In the genomic region with DNA sequence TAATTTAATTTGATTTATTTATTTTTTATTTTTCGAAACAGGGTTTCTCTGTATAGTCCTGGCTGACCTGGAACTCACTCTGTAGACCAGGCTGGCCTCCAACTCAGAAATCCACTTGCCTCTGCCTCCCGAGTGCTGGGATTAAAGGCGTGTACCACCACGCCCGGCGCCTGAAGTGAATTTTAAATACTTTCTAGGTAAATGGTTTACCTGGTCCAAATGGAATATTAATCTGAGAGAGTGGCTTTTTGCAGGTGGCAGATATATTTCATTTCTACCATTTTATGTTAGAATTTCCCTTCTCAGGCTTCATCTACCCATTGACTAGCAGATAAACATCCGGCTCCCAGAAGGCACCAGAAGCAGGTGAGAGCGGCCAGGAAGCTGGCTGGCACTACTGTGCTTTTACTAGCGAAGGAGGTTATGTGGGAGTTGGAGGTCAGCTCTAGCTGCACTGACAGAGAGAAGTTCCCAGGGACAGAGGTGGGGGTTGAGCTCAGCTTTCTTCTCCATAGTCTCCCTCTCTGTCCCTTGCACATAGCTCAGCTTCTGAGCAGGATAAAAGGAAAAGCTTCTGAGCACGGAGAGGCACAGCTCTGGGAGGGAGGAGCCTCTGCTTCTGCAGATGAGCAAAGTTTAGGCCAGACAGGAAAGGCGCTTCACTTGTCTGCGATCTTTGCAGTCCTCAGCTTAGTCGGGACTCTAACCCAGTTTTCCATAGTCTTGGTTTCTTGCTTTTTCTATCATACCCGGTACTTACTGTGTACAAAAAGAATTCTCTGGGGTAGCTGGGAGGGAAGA, we compare ENCODE assay signal across 10 mouse cellular contexts. TPM values are rescaled to one million over a fixed set of nuclear protein-coding genes. Genes with fewer than 3 reads are reported as not detected.
DNase-seq lines count a peak whose midpoint lies in the region; ATAC-seq and TF ChIP-seq lines count a peak whose summit lies in the region.
"Had no signal": no experiment of that assay in that cellular context is flagged by ENCODE, and none has a peak within 500 bp of the region (broad histone marks: within the 10 kb centered on the region; RNA-seq: fewer than 3 reads in every experiment).

No protein-coding gene starts in this region.

- no peak for TF ChIP-seq CTCF in stomach, postnatal 0 days (IDR thresholded peaks at IDR 0.05; ENCODE audit: low read depth)

- H3K4me2 ChIP-seq in heart, embryonic 16.5 days (ENCODE audit: low read depth, low read length) = peak overlapping the region; percentile 83; the same call in 1 of the 2 replicates
- H3K4me2 ChIP-seq in midbrain, embryonic 16.5 days (ENCODE audit: low read length) = no peak overlapping the region
- no peak overlapping the region; the same call in 1 of the 2 replicates for H3K4me2 ChIP-seq in midbrain, embryonic 15.5 days
- H3K4me2 ChIP-seq in kidney, embryonic 16.5 days (replicated peaks; ENCODE audit: low read depth, low read length) = peak overlapping the region; percentile 22
- peak overlapping the region; percentile 65; the same call in 1 of the 2 replicates for H3K4me2 ChIP-seq in stomach, postnatal 0 days (replicated peaks; ENCODE audit: low read depth)

- peaks cover 19% of the 10 kb centered on the region for H3K36me3 ChIP-seq in heart, embryonic 16.5 days (ENCODE audit: control insufficient read depth, insufficient read depth)
- peaks cover 22% of the 10 kb centered on the region for H3K36me3 ChIP-seq in midbrain, embryonic 16.5 days (ENCODE audit: control insufficient read depth, insufficient read depth, low read length)
- H3K36me3 ChIP-seq in midbrain, embryonic 15.5 days (replicated peaks) = peaks cover 25% of the 10 kb centered on the region; the same call in 1 of the 2 replicates
- peaks cover 38% of the 10 kb centered on the region for H3K36me3 ChIP-seq in kidney, embryonic 16.5 days (ENCODE audit: insufficient read depth, low read length)
- peaks cover 16% of the 10 kb centered on the region for H3K36me3 ChIP-seq in stomach, postnatal 0 days (ENCODE audit: control insufficient read depth, insufficient read depth, low read length)

- peaks cover 54% of the 10 kb centered on the region for H3K4me1 ChIP-seq in heart, embryonic 16.5 days (ENCODE audit: control insufficient read depth, insufficient read depth, low read length)
- H3K4me1 ChIP-seq in midbrain, embryonic 16.5 days (ENCODE audit: control insufficient read depth, insufficient read depth, low read length) = peaks cover 32% of the 10 kb centered on the region
- peaks cover 39% of the 10 kb centered on the region for H3K4me1 ChIP-seq in midbrain, embryonic 15.5 days
- H3K4me1 ChIP-seq in kidney, embryonic 16.5 days (ENCODE audit: insufficient read depth, low read length) = peaks cover 35% of the 10 kb centered on the region
- peaks cover 4% of the 10 kb centered on the region; the same call in 1 of the 2 replicates for H3K4me1 ChIP-seq in stomach, postnatal 0 days (replicated peaks; ENCODE audit: control insufficient read depth, insufficient read depth)

- no peak for TF ChIP-seq EP300 in stomach, postnatal 0 days (optimal IDR thresholded peaks at IDR 0.05)

- H3K27me3 ChIP-seq in heart, embryonic 16.5 days (ENCODE audit: control insufficient read depth, insufficient read depth, low read length) = no peaks in the 10 kb centered on the region
- no peaks in the 10 kb centered on the region for H3K27me3 ChIP-seq in midbrain, embryonic 16.5 days (ENCODE audit: control insufficient read depth, insufficient read depth, low read depth, low read length)
- H3K27me3 ChIP-seq in midbrain, embryonic 15.5 days (replicated peaks) = no peaks in the 10 kb centered on the region
- H3K27me3 ChIP-seq in kidney, embryonic 16.5 days (ENCODE audit: insufficient read depth, low read length) = no peaks in the 10 kb centered on the region
- H3K27me3 ChIP-seq in stomach, postnatal 0 days (ENCODE audit: control insufficient read depth, insufficient read depth, low read length) = no peaks in the 10 kb centered on the region
- H3K27me3 ChIP-seq: limb, embryonic 15.5 days had no signal

- peak overlapping the region; percentile 41 for H3K9ac ChIP-seq in heart, embryonic 16.5 days (ENCODE audit: low read length)
- H3K9ac ChIP-seq in midbrain, embryonic 16.5 days (ENCODE audit: low read depth, low read length) = 0 out of 2 replicates have a peak overlapping the region, but pooled peaks have one; percentile 30
- H3K9ac ChIP-seq in midbrain, embryonic 15.5 days = no peak overlapping the region
- peak overlapping the region; percentile 28 for H3K9ac ChIP-seq in kidney, embryonic 16.5 days (replicated peaks; ENCODE audit: low read length)
- H3K9ac ChIP-seq in stomach, postnatal 0 days (ENCODE audit: low read length) = peak overlapping the region; percentile 31; the same call in 1 of the 2 replicates

- peak overlapping the region; percentile 41 for H3K27ac ChIP-seq in heart, embryonic 16.5 days (ENCODE audit: low read length)
- H3K27ac ChIP-seq in midbrain, embryonic 16.5 days (ENCODE audit: low read length) = no peak overlapping the region
- no peak overlapping the region for H3K27ac ChIP-seq in midbrain, embryonic 15.5 days
- H3K27ac ChIP-seq in kidney, embryonic 16.5 days (ENCODE audit: low read length) = peak overlapping the region; percentile 64
- no peak overlapping the region for H3K27ac ChIP-seq in stomach, postnatal 0 days (replicated peaks)

- no peaks in the 10 kb centered on the region for H3K9me3 ChIP-seq in heart, embryonic 16.5 days (replicated peaks; ENCODE audit: control insufficient read depth, low read length)
- no peaks in the 10 kb centered on the region for H3K9me3 ChIP-seq in midbrain, embryonic 16.5 days (replicated peaks; ENCODE audit: control insufficient read depth, low read length, poor library complexity, severe bottlenecking)
- H3K9me3 ChIP-seq in midbrain, embryonic 15.5 days = no peaks in the 10 kb centered on the region
- no peaks in the 10 kb centered on the region for H3K9me3 ChIP-seq in kidney, embryonic 16.5 days (ENCODE audit: low read length)
- no peaks in the 10 kb centered on the region for H3K9me3 ChIP-seq in stomach, postnatal 0 days (ENCODE audit: control insufficient read depth, low read length)
- H3K9me3 ChIP-seq: limb, embryonic 15.5 days had no signal

- no peak for ATAC-seq in heart, embryonic 16.5 days (replicated peaks; ENCODE audit: extremely low read depth, insufficient read depth, low FRiP score)
- ATAC-seq in midbrain, embryonic 16.5 days = no peak
- no peak for ATAC-seq in midbrain, embryonic 15.5 days (replicated peaks)
- ATAC-seq in kidney, embryonic 16.5 days (ENCODE audit: low FRiP score, low TSS enrichment) = no peak
- ATAC-seq in stomach, postnatal 0 days (ENCODE audit: low FRiP score, low TSS enrichment) = no peak

- no peak for DNase-seq in heart, adult 8-10 months (ENCODE audit: low spot score)
- DNase-seq in stomach, postnatal 0 days (ENCODE audit: low spot score) = no peak
- DNase-seq in adipocyte (ENCODE audit: low spot score) = no peak
- DNase-seq: cerebellum, adult 11 months; gastrocnemius, adult 2 months had no signal

- 65% methylated on average over 14 of the region's 14 CpGs for WGBS in heart, embryonic 16.5 days
- WGBS in midbrain, embryonic 16.5 days = 86% methylated on average over 14 of the region's 14 CpGs
- WGBS in midbrain, embryonic 15.5 days = 88% methylated on average over 14 of the region's 14 CpGs
- 67% methylated on average over 14 of the region's 14 CpGs for WGBS in kidney, embryonic 16.5 days
- WGBS in stomach, postnatal 0 days = 77% methylated on average over 14 of the region's 14 CpGs

- 0 out of 2 replicates have a peak overlapping the region, but pooled peaks have one; percentile 7 for H3K4me3 ChIP-seq in heart, embryonic 16.5 days (ENCODE audit: low read length)
- H3K4me3 ChIP-seq in midbrain, embryonic 16.5 days (ENCODE audit: low read depth, low read length) = no peak overlapping the region
- H3K4me3 ChIP-seq in midbrain, embryonic 15.5 days = no peak overlapping the region
- no peak overlapping the region for H3K4me3 ChIP-seq in kidney, embryonic 16.5 days (ENCODE audit: low read length)
- no peak overlapping the region for H3K4me3 ChIP-seq in stomach, postnatal 0 days (ENCODE audit: low read depth, low read length)

RNA-seq across cellular contexts. Expression of gene Arhgap1, which starts 2.0 kb away (rescaled TPM):
- 120 and 122 TPM in 2 replicates for polyA plus RNA-seq in heart, embryonic 16.5 days (2015; fragmentation: Nextera tagmentation; extraction: Ambion mirVana)
- 10 to 100 TPM; 20.6 to 24.6 (median 22.2) TPM for total RNA-seq in heart, adult 8-10 months (2022)
- 95.9 and 97.1 TPM in 2 replicates for polyA plus RNA-seq in midbrain, embryonic 16.5 days (2015; fragmentation: Nextera tagmentation; extraction: Ambion mirVana)
- 97.9 and 99.9 TPM in 2 replicates for polyA plus RNA-seq in midbrain, embryonic 15.5 days (2015; fragmentation: Nextera tagmentation; extraction: Ambion mirVana)
- polyA plus RNA-seq in kidney, embryonic 16.5 days (2015; fragmentation: Nextera tagmentation; extraction: Ambion mirVana) = 137 and 142 TPM in 2 replicates
- 98.9 and 105 TPM in 2 replicates for polyA plus RNA-seq in stomach, postnatal 0 days (2015; fragmentation: Nextera tagmentation; extraction: Ambion mirVana)

RNA-seq across cellular contexts. Expression of gene Zfp408, which starts 2.1 kb away (rescaled TPM):
- polyA plus RNA-seq in heart, embryonic 16.5 days (2015; fragmentation: Nextera tagmentation; extraction: Ambion mirVana) = 7.2 and 7.9 TPM in 2 replicates
- total RNA-seq in heart, adult 8-10 months (2022) = 1 to 10 TPM; 2.6 to 4.1 (median 2.9) TPM
- 11.2 and 13.2 TPM in 2 replicates for polyA plus RNA-seq in midbrain, embryonic 16.5 days (2015; fragmentation: Nextera tagmentation; extraction: Ambion mirVana)
- polyA plus RNA-seq in midbrain, embryonic 15.5 days (2015; fragmentation: Nextera tagmentation; extraction: Ambion mirVana) = 15.3 and 18.3 TPM in 2 replicates
- 12.6 and 13.8 TPM in 2 replicates for polyA plus RNA-seq in kidney, embryonic 16.5 days (2015; fragmentation: Nextera tagmentation; extraction: Ambion mirVana)
- polyA plus RNA-seq in stomach, postnatal 0 days (2015; fragmentation: Nextera tagmentation; extraction: Ambion mirVana) = 3.7 and 4.2 TPM in 2 replicates

RNA-seq across cellular contexts. Expression of gene F2, which starts 15.4 kb away (rescaled TPM):
- polyA plus RNA-seq in heart, embryonic 16.5 days (2015; fragmentation: Nextera tagmentation; extraction: Ambion mirVana) = 0.55 and 0.89 TPM in 2 replicates
- total RNA-seq in heart, adult 8-10 months (2022) = under 1 TPM in 2 of 4 experiments, not detected in 2; 0.16 to 0.25 TPM
- 0.20 and 0.22 TPM in 2 replicates for polyA plus RNA-seq in midbrain, embryonic 16.5 days (2015; fragmentation: Nextera tagmentation; extraction: Ambion mirVana)
- polyA plus RNA-seq in midbrain, embryonic 15.5 days (2015; fragmentation: Nextera tagmentation; extraction: Ambion mirVana) = 0.21 and 0.33 TPM in 2 replicates
- 1.2 and 1.8 TPM in 2 replicates for polyA plus RNA-seq in kidney, embryonic 16.5 days (2015; fragmentation: Nextera tagmentation; extraction: Ambion mirVana)
- 3.3 and 4.7 TPM in 2 replicates for polyA plus RNA-seq in stomach, postnatal 0 days (2015; fragmentation: Nextera tagmentation; extraction: Ambion mirVana)

RNA-seq across cellular contexts. Expression of gene Atg13, which starts 58.7 kb away (rescaled TPM):
- polyA plus RNA-seq in heart, embryonic 16.5 days (2015; fragmentation: Nextera tagmentation; extraction: Ambion mirVana) = 25.2 and 26.0 TPM in 2 replicates
- total RNA-seq in heart, adult 8-10 months (2022) = 10 to 100 TPM; 50.7 to 59.6 (median 55.4) TPM
- polyA plus RNA-seq in midbrain, embryonic 16.5 days (2015; fragmentation: Nextera tagmentation; extraction: Ambion mirVana) = 36.2 and 40.2 TPM in 2 replicates
- polyA plus RNA-seq in midbrain, embryonic 15.5 days (2015; fragmentation: Nextera tagmentation; extraction: Ambion mirVana) = 41.1 and 41.6 TPM in 2 replicates
- polyA plus RNA-seq in kidney, embryonic 16.5 days (2015; fragmentation: Nextera tagmentation; extraction: Ambion mirVana) = 29.1 and 29.2 TPM in 2 replicates
- 23.2 and 24.2 TPM in 2 replicates for polyA plus RNA-seq in stomach, postnatal 0 days (2015; fragmentation: Nextera tagmentation; extraction: Ambion mirVana)

RNA-seq across cellular contexts. Expression of gene Harbi1, which starts 59.0 kb away (rescaled TPM):
- polyA plus RNA-seq in heart, embryonic 16.5 days (2015; fragmentation: Nextera tagmentation; extraction: Ambion mirVana) = 12.2 and 12.5 TPM in 2 replicates
- 1 to 10 TPM; 5.8 to 8.5 (median 6.5) TPM for total RNA-seq in heart, adult 8-10 months (2022)
- polyA plus RNA-seq in midbrain, embryonic 16.5 days (2015; fragmentation: Nextera tagmentation; extraction: Ambion mirVana) = 21.2 and 21.7 TPM in 2 replicates
- 19.1 and 20.9 TPM in 2 replicates for polyA plus RNA-seq in midbrain, embryonic 15.5 days (2015; fragmentation: Nextera tagmentation; extraction: Ambion mirVana)
- polyA plus RNA-seq in kidney, embryonic 16.5 days (2015; fragmentation: Nextera tagmentation; extraction: Ambion mirVana) = 20.6 and 24.7 TPM in 2 replicates
- 10.5 and 12.3 TPM in 2 replicates for polyA plus RNA-seq in stomach, postnatal 0 days (2015; fragmentation: Nextera tagmentation; extraction: Ambion mirVana)

Comparison
In these comparisons a context has a peak if more than half of its experiments do, and no peak if none do; other contexts are left out.
1. H3K27ac ChIP-seq: peak in heart, embryonic 16.5 days (single experiment) and kidney, embryonic 16.5 days (single experiment); none in midbrain, embryonic 16.5 days (single experiment), midbrain, embryonic 15.5 days (single experiment) and stomach, postnatal 0 days (single experiment).
2. H3K4me2 ChIP-seq: peak in heart, embryonic 16.5 days (single experiment), kidney, embryonic 16.5 days (single experiment) and stomach, postnatal 0 days (single experiment); none in midbrain, embryonic 16.5 days (single experiment) and midbrain, embryonic 15.5 days (single experiment).